Mouse (Mus musculus): Measurements from ENCODE around the gene Kank2.

Kank2 gene

DNA sequence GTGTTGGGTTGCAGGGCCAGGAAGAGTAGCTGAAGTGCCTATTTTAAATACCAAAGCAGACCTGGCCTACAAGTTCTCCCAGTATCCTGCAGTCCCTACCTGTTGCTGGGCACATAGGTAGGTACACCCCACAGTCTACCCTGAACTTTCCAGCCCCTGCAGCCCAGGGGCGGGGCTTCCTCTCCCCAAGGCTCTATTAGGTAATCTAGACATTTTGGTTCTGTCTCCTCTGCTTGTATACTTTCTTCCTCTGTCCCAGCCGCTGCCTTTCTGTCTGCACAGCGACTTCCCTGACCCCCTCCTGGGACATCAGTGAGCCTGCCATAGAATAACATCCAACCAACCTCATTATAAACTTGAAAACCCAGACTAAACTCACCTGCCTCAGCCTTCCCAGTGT, 48.2 kb downstream of the Kank2 start:
- DNase-seq (ENCODE audit: low spot score), result no peak

DNA sequence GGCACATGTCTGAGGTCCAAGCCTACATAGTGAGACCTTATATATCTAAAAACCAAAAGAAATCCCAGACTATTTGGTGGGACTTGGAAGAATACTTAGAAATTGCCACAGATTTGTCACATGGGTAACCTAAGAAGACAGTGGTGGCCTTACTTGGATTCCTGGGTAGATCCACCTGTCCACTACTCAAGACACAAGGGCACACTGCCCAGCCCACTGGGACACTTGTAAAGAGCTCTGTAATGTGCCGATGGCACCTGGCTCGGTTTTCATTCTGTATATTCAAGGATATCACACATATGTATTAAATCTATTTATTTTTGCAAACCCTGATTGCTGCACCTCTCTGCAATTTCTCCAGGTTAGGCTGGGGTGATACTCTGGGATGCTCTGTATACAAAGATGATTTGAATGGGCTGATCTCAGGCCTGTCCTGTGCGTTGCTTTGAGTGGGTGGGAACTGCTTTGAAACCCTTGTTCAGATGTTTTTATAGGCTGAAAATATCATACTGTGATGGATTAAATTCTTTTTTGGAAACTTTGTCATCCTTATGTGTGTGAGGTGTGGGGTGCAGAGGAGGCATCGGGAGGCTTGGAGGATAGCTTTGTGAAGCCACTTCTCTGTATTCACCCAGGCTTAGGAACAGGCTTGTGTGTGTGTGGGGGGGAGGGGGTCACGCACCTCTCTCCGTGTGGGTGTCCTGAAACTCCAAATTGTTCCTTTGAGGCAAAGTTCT, 49.0 kb downstream of the Kank2 start:
- DNase-seq (ENCODE audit: low spot score), result no peak

DNA sequence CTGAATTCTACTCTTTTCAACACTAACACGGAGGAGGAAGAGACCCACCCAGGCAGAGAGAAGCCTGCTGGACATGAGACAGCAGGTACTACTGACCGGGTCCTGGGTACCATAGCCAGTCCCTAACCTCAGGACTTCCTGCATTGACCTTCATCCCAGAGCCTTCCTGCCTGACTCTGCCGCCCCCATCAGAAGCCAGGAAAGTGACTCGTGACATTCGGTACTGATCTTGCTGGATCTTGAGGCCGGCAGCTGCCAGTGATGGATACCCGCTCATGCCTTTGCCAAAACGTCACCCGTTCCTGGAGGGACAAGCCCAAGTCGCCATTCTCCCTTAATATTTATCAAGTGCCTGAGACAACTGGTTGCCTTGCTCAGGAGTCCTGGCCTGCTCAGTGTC, 50.1 kb downstream of the Kank2 start:
- DNase-seq (ENCODE audit: low spot score), result no peak

DNA sequence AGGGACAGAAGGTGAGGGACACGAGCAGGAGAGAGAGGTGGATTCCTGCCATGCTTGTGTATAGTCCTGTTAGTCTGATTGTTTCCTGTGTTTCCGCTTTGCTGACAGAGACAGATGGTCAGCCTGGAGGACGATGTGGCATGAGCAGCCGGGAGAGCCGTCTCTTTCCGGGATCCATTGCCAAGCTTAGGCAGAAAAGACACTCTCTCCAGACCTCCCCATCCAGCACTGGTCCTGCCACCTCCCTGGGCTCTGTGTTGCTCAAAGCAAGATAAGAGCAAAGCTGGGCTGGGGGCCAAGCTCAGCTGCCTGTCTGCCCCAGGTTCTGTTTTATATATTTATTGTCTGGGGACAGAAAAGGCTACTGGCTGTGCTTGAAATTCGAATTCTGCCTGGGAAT, 50.5 kb downstream of the Kank2 start:
- DNase-seq (ENCODE audit: low spot score), result peak; percentile 72

DNA sequence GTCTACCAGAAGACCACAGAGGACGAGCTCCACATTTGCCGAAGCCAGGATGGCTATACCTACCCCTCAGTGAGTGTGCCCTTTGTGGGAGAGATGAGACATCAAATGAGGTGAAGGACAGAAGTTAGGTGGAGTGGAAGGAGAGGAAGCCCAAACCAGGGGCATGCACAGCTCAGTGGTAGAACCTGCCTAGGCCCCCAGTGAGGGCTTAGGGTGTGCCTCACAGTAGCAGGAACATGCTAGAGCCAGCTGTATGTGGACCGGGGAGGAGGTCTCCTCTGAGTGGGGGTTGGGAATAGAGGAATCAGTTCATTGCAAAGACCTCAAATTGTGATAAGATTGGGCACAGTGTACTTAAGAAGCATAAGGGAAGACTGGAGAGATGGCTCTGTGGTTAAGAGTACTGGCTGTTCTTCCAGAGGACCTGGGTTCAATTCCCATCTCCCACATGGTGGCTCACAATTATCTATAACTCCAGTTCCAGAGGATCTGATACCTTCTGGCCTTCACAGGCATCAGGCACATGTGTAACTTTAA, 51.2 kb downstream of the Kank2 start:
- DNase-seq (ENCODE audit: low spot score), result no peak

DNA sequence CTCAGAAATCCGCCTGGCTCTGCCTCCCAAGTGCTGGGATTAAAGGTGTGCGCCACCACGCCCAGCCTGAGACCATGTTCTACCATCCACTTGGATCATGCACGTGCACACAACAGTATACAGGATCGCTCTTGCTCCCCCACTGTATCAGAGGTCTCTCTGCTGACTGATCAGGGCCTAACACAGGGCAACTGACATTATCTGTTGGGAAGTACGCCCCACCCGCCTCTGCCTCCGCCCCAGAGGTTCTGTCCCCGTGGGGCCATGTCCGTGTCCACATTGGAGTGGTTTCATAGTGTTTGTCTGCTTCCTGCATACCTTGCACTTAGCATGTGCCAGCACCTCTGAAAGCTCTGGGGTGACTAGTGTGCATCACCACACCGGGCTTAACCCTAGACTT, 57.0 kb downstream of the Kank2 start:
- no peak for DNase-seq (ENCODE audit: low spot score)

DNA sequence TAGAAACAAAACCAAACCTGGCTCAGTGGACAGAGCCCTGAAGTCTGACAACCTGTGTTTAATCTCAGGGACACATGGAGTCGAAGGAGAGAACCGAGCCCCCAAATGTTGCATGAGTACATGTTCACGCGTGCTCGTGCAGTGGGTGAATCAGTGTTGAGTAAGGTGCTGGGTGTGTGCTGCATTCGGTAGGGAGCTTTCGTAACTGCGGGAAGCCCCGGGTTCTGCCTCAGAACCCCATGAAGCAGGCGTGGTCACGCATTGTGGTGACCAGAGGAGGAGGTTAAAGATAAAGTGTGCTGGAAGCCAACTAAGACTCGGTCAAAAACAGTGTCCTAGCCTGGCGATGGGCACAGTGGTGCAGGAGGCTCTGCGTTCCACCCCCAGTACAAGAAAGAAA, 58.1 kb downstream of the Kank2 start:
- DNase-seq (ENCODE audit: low spot score), result no peak

DNA sequence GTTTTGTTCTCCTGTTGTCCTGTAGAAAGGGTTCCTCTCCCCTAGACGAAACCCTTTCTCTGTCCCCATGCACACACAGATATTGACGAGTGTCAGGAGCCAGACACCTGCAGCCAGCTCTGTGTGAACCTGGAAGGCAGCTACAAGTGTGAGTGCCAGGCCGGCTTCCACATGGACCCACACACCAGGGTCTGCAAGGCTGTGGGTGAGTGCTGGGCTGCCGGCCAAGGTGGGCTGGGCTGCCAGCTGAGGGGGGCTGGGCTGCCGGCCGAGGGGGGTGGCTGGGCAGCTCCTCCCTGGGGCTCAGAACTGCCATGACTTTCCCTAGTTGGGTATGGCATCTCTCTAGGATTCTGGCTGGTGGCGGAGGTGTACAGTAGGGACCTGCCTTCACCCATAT, 59.8 kb downstream of the Kank2 start:
- DNase-seq (ENCODE audit: low spot score), result no peak

DNA sequence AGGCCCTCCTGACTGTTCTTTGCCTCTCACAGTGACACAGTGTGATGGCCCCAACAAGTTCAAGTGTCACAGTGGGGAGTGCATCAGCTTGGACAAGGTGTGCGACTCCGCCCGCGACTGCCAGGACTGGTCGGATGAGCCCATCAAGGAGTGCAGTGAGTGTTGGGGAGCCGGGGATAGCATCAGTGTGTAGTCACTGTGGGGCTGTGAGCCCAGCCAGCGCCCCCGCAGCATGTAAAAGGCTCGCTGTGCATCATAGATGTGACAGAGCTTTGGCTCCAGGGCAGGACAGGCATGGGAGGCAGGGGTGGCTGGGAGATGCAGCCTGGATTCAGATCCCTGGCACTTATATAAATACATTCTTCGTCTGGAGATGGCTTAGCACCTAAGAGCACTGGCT, 61.4 kb downstream of the Kank2 start:
- no peak for DNase-seq (ENCODE audit: low spot score)

DNA sequence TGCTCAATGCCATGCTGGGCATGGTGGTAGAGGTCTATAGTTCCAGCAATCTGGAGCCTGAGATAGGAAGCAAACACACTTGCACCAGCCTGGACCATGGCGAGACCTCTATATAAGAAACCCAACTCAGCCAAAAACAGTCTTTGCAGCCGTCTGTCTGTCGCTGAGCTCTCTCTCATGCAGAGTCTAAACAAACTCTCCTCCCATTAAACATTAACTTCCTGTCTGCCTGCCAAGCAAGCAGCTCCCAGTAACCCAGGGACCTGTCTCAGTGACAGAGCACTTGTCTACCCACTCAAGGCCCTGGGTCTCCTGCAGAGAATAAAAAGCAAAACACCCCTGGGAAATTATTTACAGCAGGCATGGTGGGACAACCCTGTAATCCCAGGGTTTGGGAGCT, 62.0 kb downstream of the Kank2 start:
- no peak for DNase-seq (ENCODE audit: low spot score)

DNA sequence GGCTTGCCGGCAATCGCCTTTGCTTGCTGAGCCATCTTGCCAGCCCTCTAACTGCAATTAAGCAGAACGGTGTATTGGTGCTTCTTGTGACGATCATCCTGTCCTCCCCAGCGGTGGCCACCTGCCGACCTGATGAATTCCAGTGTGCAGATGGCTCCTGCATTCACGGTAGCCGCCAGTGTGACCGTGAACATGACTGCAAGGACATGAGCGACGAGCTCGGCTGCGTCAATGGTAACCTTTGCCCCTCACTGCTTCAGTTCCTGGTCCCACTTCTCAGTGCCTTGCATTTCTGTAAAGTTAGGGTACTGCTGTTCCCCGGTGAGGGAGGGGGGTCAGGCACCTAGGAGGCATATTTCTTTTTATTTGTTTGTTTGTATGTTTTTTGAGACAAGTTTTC, 63.4 kb downstream of the Kank2 start:
- DNase-seq (ENCODE audit: low spot score), result no peak

DNA sequence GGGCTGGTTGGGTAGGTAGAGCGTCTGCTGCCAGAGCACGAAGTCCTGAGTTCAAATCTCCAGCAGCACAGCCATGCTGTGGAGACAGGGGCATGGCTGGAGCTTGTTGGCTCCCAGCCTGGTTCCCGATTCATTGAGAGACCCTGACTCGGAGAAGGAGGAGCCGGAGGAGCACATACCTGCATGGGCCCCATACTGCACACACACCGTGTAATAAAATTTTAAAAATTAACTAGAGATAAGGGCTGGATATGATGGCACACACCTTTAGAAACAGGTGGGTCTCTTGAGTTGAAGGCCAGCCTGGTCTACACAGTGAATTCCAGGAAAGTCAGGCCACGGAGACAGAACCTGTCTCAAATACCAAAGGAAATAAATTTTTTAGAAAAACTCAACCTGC, 64.6 kb downstream of the Kank2 start:
- DNase-seq (ENCODE audit: low spot score), result no peak

DNA sequence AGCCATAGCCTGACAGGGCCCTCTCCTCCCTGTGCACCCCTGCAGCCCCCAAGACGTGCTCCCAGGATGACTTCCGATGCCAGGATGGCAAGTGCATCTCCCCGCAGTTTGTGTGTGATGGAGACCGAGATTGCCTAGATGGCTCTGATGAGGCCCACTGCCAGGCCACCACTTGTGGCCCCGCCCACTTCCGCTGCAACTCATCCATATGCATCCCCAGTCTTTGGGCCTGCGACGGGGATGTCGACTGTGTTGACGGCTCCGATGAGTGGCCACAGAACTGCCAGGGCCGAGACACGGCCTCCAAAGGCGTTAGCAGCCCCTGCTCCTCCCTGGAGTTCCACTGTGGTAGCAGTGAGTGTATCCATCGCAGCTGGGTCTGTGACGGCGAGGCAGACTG, 65.1 kb downstream of the Kank2 start:
- DNase-seq (ENCODE audit: low spot score), result no peak

DNA sequence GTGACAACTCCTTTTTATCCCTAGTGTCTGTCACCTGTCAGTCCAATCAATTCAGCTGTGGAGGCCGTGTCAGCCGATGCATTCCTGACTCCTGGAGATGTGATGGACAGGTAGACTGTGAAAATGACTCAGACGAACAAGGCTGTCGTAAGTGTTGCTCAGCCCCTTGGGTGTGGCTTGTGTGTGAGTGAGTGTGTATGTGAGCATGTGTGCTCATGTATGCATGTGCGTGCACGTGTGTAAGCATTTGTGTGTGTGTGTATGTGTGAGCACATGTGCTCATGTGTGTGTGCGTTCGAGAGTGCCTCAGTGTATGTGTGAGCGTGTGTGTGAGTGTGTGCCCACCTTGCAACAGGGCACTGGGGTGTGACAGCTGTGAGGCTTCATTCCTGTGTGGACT, 66.3 kb downstream of the Kank2 start:
- DNase-seq (ENCODE audit: low spot score), result no peak

DNA sequence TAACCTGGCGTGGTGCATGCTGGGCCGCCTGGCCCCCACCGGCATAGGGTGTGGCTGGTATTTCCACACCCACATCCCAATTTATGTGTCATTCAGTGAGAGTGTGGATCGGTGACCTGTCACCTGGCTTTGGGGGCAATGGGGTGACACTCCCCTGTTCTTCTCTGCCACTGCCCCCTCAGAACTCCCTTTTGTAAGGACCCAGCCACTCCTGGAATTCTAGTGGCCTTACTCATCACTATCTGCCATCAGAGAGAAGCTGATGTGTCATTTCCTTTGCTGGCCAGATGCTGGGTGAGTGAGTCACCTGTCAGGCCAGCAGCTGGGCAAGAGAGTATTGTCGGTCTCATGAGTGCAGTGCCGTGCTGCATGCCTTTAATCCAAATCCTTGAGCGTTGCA, 69.3 kb downstream of the Kank2 start:
- no peak for DNase-seq (ENCODE audit: low spot score)

DNA sequence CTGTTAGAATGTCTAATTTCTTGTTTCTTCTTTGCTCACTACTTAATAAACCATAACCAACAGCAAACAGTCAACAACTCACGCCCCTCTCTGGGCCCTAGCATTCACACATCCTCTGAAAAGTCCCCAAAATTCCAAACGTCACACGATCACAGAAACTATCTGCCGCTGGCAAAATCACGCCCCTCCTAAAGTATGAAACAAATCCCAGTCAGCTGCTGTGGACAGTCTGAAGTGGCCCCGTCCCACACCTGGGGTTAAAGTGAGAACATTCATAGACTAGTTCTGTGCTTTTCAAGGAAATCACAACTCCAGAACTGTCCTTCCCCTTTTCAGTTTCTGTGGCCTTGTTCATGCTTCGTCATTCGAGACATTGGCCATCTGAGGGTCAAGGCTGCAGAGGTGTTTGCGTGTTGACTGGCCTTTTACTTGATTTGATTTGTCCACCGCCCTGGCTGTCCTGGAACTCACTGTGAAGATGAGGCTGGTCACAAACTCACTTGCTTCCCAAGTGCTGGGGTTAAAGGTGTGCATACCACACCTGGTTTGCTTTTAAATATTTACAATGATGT, 70.2 kb downstream of the Kank2 start:
- DNase-seq (ENCODE audit: low spot score), result no peak

DNA sequence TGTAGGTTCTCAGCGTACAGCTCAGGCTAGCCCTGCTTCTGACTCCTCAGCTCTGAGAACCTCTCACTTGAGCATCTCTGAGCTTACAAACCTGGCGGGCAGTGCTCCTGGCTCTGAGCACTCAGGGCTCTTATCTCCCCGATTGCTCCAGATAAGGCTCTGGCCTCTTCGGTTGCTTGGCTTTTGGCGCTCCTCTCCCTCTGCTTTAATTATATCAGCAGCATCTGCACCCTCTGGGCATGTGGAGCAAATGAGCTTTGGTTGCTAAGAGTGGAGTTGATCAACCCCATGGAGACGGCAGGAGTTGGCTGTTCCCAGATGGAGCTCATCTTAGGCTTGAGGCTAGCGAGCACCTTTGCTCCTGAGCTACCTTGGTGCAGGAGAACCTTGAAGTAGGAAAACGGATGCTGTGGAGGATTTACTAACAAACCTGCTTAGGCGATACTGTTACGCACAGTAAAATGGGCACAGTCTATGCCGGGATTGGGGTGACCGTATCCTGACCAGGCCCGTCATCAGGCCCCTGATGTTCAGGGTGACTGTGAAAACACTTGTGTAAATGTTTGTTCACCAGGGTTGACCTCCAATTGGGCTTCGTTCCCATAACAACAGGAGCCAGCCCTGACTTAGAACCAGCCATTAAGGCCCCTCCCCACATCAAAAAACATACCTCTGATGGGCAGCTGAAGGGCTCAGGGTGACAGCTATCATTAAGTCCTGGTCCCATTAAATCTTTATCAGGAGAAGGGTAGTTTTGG, 72.1 kb downstream of the Kank2 start:
- no peak for DNase-seq (ENCODE audit: low spot score)

DNA sequence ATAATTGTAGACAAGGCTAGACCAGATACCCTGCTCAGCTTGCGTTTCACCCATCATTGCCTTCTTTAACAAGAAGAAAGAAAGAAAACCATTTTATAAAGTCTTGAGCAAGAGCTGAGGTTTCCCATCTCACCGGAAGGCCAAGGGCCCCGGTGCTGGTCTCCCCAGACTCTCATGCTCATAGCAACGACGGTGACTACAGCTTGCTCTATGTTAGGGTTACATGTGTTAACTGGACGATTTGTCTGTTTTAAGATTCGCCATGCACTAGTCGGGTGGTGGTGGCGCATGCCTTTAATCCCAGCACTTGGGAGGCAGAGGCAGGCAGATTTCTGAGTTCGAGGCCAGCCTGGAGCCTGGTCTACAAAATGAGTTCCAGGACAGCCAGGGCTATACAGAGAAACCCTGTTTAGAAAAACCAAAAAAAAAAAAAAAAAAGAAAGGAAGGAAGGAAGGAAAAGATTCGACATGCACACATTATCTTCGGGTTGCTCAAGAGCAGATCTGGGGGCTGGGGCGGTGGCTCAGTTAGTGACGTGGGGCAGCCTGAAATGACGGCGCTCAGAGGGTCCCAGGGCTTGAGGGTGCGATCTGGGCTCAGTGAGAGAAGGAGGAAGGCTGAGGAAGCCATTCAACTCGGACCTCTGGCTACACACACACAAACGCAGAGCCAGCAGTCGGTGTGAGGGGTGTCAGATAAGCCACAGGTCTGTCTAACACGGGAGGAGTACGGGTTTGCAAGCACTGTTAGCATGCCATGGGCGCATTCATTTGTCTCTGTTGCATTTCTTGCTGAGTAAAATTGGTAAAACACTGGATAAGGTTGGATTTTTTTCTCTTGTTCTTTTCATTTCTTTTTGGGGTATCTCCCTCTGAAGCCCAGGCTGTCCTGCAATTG, 73.1 kb downstream of the Kank2 start:
- no peak for DNase-seq (ENCODE audit: low spot score)

DNA sequence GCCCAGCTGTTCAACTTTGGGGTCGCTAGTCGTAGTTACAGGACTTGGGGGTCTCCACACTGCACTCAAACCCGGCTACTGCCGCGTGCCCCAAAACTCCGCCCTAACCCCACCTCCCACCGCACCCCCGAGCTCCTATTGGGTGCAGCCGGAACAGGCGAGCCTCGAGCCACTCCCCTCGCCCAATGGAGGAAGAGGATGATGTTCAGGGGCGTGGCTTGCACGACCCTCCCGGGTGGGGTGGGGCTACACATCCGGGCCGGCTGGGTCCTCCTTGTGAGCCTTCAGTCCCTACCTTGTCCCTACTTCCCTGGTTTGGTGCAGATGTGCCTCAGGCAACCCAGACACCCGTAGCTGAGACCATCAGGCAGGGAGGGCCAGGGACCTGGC, 74.4 kb downstream of the Kank2 start:
- DNase-seq (ENCODE audit: low spot score), result peak; percentile 92

DNA sequence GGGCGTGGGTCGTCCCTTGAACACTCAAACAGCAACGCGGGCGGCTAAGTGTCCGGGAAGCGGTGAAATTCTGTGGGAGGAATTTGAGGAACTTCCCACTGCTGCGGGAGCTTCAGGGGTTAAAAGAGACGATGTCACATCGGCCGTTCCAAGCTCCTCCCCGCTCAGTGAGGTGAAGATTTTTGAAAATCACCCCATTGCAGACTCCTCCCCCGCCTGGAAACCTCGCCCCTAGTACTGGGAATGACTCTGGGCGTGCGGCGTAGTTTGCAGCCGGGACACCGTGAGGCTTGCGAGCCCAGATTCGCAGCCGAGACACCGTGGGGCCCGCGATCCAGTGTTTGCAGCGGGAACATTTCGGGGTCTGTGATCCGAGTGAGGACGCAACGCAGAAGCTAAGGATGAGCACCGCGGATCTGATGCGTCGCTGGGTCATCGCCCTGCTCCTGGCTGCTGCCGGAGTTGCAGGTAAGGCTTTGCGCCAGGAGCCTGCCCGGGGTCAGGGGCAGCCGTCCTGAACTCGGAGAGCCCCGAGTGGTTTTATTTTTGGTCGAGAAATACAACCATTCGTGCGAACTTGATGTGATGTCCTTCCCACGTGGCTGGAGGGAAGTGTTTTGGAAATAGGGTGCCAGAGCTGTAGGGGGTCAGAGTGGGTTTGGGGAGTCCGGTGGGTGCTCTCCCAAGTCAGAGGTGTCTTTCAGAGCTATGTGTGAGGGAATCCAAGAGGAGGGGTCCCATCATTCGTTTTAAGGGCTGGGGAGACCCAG, 75.0 kb downstream of the Kank2 start, which contains the start of gene Ldlr:
Ldlr (plus strand) TSS at position 107 of the 770 bp plus-strand sequence.
- peak; percentile 83 for DNase-seq (ENCODE audit: low spot score)

DNA sequence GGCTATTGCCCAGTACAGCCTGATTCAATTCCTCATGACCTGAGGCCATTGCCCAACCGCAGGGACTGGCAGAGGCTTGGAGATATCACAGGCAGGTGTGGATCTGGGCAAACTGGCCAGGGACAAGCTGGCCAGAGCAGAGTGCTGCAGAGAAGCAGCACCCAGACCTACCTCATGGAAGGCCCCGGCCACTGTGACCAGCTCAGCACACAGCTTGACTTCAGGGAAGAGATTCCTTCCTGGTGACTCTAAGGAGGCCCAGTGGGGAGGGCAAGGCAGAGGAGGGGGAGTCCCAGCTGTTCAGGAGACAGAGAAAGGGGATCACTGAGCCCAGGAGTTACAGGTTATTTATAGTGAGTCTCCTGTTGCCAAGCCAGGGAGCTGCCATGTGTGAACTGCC, 77.5 kb downstream of the Kank2 start:
- no peak for DNase-seq (ENCODE audit: low spot score)

Measured in ovary, adult 18-20 months (tissue).